Mouse (Mus musculus) adrenal gland, postnatal 10 days (tissue): Measurements from ENCODE around the gene Osbpl10. TPM values are rescaled to one million over a fixed set of nuclear protein-coding genes. Genes with fewer than 3 reads are reported as not detected.
"Not testable (repeated sequence)": the region's sequence is repeated elsewhere in the genome, so short reads cannot be mapped to it uniquely, and the experiment has no call there.

Source experiments
- DNase-seq: peaks from one replicate; pipeline ENCODE4 v3.0.0; 2021; ENCODE audit warnings: mixed read lengths
- total RNA-seq, 2 experiments: library from RNA; stranded (reverse); gene quantifications; 2 replicates each; pipeline ENCODE4 v1.2.3; 2021

Gene Osbpl10
- total RNA-seq, 2 experiments from 2014 or later = 8.1 to 8.5 TPM

DNA sequence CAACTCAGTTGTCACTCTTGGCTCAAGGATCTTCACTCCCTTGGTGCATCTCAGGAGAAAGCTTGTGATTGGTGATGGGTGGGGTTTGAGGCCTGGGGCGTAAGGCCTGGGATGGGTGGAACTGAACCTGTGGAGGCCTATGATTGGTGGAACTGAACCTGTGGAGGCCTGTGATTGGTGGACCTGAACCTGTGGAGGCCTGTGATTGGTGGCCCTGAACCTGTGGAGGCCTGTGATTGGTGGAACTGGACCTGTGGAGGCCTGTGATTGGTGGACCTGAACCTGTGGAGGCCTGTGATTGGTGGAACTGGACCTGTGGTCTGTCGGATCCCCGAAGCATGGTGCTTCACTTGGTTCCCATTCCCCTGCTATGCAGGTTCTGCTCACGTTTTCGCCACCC, 7.4 kb downstream of the Osbpl10 start:
- no peak for DNase-seq

DNA sequence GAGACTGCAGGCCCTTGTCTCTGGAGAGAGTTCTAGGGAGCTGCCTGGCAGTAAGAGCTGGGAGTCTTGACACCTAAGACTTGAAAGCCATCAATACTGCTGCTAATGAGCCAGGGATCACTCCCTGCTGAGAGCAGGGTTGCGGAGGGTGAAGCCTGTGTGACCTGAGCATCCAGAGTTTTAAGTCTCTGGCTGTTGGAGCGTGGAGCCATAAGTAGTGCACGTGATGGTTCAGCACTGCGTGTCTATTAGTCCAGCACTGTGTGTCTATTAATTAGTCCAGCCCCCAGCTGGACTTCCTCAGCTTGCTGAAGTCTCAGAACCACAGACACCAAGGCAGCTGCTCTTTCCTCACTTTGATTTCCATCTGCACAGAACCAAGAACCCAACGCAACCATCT, 8.0 kb downstream of the Osbpl10 start:
- DNase-seq = no peak

DNA sequence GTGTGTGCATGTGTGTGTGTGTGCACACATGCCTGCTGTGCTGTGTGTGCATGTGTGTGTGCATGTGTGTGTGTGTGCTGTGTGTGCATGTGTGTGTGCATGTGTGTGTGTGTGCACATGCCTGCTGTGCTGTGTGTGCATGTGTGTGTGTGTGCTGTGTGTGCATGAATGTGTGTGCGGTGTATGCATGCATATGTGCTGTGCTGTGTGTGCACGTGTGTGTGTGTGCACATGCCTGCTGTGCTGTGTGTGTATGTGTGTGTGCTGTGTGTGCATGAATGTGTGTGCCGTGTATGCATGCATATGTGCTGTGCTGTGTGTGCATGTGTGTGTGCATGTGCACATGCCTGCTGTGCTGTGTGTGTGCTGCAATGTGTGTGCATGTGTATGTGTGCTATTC, 9.7 kb downstream of the Osbpl10 start:
- no peak for DNase-seq

DNA sequence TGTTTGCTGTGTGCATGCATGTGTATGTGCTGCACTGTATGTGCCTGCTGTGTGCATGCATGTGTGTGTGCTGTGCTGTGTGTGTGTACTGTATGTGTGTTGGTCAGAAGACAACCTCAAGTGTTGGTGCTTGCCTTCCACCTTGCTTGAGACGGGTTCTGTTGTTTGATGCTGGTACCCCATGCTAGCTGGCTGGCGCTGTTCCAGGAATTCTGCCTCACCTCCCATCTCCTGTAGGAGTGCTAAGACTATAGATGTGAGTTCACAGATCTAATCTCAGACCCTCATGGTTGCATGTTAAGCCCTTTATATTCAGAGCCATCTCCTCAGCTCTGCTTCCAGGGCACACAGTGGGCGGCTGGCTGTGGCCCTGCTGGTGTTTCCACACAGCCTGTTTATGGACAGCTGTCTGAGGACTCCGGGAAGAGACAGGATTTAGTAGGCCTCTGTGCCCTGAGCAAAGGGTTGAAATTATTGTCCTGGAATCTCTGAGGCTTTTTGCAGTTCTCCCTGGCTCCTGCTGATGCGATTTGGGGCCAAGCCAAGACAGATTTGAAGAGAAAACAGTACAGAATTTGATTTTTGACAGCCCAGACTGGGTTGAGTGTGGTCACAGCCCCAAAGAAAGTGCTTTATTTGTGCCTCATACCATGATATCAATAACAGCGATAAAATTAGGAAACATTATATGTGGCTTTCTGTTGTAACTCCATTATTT, 10.4 kb downstream of the Osbpl10 start:
- no peak for DNase-seq

DNA sequence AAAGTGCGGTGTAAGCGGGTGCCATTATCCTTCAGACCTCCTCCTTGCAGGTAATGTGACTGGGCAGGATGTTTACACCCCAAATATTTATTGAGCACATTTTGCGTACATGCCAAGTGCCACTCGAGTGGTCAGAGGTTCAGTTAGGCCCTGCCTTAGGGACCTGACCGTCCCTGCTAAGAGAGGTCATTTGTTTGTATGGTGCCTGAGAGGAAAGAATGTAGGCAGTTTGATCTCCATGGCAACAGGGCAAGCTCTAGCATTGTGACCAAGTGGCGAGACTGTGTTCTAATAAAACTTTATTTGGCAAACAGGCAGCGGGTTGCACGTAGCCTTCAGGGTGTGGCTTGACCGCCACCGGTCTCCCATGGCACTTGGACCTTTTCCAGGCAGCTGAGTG, 12.1 kb downstream of the Osbpl10 start:
- DNase-seq = no peak

DNA sequence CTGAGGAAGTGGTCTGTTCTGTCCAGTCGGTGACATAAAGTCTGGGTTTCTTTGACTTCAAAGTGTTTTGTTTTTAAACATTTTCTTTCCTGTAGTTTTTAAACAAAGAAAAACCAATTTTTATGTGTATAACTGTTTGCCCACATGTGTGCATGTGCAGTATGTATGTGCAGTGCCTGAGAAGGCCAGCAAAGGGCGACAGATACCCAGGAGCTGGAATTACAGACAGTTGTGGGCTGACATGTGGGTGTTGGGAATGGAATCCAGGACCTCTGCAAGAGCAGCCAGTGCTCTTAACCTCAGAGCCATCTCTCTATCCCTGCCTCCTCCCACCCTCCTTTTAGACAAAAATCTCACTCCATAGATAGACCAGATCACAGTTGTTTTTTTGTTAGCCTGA, 14.2 kb downstream of the Osbpl10 start:
- no peak for DNase-seq

DNA sequence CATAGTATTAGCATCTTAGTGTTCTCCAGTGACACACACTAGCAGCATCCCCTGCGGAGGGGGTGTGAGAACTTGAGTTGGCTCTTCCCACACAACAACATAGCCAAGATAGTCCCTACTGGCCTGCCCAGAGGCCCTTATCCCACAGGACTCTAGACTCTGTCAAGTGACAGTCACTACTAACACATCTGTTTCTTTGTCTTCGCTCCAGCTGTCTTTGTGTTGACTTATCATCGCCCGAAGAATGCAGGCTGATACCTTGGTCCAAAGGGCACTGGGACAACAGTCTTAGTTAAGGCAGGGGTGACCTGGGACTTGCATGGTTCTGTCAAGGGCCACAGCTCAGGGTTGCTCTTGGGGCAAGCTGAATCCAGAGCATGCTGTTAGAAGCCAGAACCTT, 16.9 kb downstream of the Osbpl10 start:
- no peak for DNase-seq

DNA sequence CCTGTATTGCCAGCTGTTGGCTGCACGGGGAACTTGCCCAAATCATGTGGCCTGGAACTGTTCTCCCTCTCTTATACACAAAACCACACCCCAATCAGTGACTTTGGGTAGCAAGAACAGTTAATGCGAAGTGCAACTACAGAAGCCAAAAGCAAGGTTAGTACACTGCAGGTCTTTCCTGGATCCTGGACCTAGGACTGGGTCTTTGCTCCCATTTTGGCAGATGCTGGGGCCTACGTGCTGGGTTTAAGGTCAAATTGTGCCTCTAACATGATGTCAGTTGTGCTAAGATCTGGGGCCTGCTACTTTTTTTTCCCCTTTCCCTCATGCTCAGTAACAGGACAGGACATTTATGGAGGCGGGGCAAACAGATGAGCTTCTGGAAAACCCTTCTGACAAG, 17.3 kb downstream of the Osbpl10 start:
- DNase-seq = no peak

DNA sequence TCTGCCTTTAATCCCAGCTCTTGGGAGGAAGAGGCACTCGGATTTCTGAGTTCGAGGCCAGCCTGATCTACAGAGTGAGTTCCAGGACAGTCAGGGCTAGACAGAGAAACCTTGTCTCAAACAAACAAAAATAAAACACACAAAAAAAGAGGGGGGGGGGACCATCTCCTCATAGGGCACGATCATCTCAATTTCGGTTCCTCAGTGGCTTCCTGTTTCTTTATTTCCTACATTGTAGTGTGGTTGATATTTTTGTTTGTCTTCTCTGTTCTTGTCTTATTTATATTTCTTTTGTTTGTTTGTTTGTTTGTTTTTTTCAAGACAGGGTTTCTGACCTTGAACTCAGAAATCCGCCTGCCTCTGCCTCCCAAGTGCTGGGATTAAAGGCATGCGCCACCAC, 18.1 kb downstream of the Osbpl10 start:
- DNase-seq = no peak

DNA sequence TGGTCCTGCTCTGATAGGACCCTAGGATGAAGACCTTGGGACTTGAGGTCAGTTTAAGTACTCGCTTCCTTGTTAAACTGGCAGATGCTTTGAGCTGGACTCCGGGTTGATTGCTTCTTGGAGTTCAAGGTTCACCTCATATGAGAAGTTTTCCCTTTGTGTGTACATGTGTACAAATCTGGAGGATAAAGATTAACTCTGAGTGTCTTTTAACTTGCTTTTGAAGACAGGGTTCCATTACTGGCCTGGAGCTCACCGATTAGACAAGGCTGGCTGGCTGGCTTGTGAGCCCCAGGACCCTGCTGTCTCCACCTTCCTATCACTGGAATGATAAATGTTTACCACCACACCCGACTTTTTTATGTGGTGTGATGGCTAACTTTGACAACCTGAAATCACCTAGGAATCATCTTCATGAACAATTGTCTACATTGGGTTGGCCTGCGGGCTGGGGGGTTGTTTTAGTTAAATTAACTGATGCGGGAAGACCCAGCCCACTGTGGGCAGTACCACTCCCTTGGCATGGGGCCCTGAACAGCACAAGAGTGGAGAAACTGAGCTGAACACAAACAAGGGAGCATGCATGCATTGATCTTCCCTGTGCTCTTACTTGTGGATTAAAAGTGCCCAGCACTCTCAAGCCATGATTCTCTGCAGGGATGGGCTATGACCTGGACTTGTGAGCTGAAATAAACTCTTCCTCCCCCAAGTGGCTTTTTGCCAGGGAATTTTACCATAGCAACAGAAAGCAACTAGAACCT, 20.8 kb downstream of the Osbpl10 start:
- no peak for DNase-seq

DNA sequence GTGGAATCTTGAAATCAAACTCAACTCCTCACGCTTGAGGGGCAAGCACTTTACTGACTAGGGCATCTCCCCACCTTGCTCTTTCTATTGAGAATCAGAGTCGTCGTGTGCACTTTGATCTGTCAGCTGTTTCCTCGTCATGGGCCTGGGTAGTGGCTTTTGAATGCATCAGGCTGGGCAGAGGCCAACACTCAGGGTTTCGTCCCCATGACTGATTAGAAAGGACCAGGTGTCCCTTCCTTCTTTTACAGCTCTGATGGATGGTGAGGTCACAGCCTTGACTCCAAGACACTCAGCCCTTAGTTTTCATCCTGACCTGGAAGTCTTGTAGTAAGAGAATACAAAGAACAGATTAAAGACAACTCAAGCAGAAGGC, 21.4 kb downstream of the Osbpl10 start:
- no peak for DNase-seq

DNA sequence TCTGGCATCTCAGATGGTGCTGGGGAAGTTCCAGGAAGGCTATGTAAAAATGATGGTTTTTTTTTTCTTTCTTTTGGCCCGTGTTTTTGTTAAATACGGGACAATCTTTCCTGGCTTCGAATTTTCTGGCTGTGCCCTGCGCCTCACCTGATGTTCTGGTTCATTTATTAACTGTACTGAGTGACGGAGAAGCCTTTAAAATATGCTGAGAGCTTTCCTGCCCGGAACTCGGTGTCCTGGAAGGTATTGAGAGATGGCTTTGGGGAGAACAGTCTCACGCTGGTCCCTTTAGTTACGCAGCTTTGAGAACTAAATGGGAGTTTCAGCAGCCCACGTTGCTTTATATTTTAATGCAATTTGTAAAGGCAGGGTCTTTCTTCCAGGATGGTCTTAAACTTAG, 27.1 kb downstream of the Osbpl10 start:
- no peak for DNase-seq

DNA sequence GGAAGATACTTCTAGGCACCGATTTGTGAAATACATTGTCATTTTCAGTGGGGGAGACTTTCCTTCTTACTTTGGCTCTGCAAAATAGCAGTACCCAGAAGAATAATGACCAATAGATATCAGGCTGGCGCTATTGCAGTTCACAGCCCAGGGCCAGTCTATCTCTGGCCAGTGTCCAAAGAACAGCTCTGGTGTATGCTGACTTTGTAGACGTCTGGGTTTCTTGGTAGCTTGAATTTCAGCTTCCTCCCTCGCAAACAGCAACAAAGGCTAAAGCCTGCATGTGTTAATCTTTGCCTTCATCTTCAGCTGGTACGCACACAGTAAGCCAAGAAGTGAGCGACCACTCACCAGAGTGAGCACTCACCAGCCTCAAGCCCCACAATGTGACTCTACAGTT, 29.4 kb downstream of the Osbpl10 start:
- DNase-seq = no peak

DNA sequence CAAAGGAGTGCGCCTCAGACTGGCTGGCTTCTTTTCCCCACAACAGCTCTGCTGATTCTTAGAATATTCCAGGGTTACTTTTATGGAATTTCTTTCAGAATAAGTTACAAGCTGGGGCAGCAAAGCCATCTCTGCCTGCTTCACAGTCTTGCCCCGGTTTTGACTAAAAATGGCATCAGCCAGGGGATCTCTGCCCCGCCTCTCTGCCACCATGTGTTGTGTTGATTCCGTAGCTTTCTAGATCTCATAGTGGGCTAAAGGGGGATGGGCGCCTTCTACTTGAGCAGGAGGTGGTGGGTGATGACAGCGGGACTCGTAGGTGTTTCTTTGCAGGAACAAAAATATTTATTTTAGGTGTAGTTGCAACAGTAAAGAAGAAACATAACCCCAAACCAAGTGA, 29.8 kb downstream of the Osbpl10 start:
- DNase-seq = no peak

DNA sequence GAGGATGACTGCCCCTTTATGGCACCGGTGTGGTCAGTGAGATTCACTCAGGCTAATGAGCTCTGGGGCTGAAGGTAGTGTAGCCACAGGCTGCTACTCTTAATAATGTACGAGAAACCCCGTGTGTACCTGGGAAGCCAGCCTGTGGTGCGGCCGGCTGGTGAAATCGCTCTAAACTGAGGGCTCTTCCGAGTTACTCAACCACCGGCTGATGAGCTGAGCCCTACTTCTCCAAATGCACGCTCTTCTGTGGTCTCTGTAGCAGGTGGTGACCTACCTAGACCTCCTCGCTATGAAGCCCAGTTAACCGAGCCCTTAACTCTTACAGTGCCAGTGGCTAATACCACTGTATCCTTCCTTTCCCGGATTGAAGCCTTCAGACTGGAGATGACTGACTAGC, 34.0 kb downstream of the Osbpl10 start:
- DNase-seq = no peak

DNA sequence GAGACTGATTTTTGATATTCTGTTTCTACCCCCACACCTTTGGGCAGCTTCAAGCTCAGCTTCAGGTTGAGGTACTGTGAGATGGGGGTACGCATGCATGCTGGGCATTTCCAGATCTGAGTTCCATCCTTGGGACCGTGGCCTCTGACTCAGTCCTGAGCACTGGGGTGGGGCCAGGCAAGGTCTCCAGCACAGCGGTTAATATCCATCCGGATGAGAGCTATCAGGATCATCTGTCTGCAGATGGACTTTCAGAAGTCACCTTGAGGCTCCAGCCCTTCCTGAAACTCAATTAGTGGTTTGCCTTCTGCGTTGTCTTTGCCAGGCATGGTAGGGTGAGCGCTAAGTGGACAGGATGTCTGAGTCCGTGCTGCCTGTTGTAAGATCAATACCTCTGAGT, 41.8 kb downstream of the Osbpl10 start:
- DNase-seq = peak; percentile 23

DNA sequence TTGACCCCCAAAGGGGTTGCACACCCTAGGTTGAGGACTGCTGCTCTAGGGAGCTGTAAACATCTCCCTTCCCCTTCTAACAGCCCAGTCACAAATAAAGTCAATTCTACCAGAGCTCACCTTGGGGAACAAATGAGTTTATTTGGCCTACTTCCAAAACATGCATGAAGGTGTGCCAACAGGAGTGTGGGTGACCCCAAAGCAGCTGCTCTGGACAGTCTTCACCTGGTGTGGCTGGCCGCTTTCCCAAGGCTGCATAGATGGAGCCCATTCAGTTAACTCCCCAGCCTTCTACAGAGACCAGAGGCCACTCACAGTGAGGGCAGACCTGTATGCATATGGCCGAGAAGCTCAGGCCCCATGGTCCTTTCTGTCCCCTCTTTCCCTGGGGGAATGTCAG, 43.0 kb downstream of the Osbpl10 start:
- DNase-seq = no peak

DNA sequence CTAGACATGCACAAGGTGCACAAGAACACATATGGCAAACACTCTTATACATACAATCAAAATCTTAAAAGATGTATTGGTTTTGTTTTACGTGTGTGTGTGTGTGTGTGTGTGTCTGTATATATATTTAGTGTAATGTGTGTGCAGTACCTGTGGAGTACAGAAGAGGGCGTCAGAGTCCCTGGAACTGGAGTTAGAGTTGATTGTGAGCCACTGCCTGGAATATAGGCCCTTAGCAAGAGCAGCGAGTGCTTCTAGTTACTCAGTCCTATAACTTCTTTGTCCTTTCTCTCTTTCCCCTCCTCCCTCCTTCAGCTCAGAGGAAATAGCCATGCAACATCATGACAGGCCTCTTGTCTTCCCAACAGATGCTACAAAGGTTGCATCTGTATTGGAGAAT, 44.8 kb downstream of the Osbpl10 start:
- DNase-seq = no peak

DNA sequence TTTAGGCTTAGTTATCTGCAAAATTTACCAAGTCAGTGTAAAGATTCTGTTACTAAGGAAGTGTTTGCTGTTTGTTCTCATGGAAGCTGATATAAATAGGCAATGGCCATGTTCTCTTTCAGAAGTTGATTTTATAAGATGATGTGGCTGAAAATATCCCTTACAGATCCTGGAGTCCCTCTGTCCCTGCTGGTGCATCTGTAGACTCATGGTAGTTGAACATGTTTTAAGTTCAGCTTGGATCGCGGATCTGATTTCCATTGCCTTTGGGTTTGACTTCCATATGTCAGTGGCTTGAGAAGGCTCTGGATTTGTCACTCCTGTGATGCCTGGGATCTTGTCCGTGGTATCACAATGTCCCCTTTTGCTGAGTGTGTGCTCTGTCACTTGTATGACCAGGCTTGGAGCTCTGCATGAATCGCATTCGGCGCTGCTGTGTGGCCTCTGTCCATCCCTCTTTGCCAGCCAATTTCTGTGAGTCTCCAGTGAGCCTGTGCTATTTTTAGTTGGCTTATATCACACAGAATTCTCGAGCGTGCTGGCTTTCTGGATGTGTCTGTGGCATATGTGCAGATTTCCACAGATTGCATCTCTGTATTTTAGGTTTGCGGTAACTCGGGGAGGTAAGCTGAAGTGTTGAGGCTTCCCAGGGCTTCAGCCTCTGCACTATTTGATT, 45.5 kb downstream of the Osbpl10 start:
- peak; percentile 30 for DNase-seq

DNA sequence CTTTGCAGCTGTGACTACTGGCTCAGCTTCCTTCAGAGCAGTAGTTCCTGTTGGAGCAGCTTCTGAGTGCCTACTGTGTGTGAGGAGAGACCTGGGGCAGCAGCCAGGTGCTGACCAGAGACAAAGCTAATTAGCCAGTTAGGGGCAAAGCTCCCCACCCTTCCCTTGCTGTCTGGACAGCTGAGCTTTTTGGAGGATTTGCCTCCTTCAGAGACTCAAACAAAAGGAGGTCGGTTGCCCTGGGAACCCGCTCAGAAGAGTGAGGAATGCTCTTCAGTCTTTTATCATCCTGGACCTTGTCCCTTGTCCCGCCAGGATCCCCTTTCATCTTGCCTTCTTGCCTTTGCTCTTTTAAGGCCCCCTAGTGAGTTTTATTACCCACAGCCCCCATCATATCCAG, 50.9 kb downstream of the Osbpl10 start:
- DNase-seq = no peak

DNA sequence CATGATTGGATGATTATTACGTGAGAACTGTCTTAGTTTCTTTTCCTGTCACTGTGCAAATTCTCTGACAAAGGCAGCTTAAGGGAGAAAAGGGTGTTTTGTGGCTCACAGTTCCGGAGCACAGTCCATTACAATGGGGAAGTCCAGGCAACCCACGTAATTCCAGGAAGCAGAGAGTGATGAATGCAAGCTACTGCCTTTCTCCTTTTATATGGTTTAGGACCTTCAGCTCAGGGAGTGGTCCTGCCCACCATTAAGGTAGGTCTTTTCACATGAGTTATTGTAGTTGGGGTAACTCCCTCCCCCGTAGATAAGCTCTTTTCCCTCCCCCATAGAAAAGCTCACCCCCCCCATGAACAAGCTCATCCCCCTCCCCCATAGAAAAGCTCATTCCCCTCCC, 52.2 kb downstream of the Osbpl10 start:
- no peak for DNase-seq

DNA sequence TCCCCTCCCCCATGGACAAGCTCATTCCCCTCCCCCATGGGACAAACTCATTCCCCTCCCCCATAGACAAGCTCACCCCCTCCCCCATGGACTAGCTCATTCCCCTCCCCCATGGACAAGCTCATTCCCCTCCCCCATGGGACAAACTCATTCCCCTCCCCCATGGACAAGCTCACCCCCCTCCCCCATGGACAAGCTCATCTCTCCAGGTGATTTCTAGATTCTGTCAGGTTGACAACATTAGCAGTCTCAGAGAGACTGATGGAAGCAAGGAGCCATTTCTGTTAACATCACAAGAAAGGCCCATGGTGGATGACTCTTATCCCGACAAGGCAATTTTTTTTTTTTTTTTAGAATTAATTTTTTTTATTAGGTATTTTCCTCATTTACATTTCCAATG, 52.7 kb downstream of the Osbpl10 start:
- DNase-seq = not testable (repeated sequence)

DNA sequence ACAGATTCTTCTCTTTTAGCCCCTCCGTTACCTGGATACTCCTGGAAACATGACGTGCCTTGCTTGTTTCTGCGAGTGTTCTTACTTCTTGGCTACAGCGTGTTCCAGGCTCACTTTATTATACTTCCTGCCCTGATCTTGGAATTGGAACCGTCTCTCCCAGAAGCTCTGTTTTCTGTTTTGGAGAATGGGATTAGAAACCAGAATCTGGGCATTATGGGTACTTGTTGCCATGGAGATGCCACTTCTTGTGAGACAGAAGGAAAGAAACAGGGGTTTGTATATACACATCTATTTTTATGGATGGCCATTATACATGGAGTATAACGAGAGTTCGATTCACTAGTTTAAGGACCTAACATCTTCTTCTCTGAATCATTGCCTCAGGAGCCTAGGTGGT, 54.4 kb downstream of the Osbpl10 start:
- no peak for DNase-seq

DNA sequence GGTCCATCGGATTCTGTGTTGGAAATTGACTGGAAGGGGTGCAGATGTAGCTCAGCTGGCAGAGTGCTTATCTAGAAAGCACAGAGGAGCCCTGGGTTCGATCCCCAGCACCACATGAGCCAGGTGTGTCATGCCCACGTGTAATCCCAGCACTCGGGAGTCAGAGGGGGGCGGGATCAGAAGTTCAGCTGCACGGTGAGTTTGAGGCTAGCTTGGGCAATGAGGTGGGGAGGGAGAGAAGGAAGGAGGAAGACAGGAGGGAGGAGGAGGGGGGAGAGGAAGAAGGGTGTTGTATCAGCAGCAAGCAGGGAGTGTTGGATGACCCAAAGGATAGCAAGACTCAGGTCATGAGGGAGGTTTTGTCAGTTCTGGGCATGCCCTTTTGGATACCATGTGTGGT, 55.9 kb downstream of the Osbpl10 start:
- no peak for DNase-seq
